Mouse (Mus musculus) stomach, embryonic 14.5 days (tissue): Measurements from ENCODE around the gene Olfr724. TPM values are rescaled to one million over a fixed set of nuclear protein-coding genes. Genes with fewer than 3 reads are reported as not detected.
"Not testable (repeated sequence)": the region's sequence is repeated elsewhere in the genome, so short reads cannot be mapped to it uniquely, and the experiment has no call there.

Source experiments
- ATAC-seq: fragments of 200-750 bp; cut with Nextera tagmentation; 2 replicates; pipeline ENCODE4 v1.8.0; 2017; ENCODE audit warnings: low read depth, moderate TSS enrichment; ENCODE audit not compliant: insufficient number of reproducible peaks, insufficient read depth, low FRiP score
- H3K27ac ChIP-seq: fragments of 300-500 bp; sonication (generic); 2 replicates; pipeline ENCODE4 v1.5.1; 2014; ENCODE audit warnings: mild to moderate bottlenecking, low read length, moderate library complexity, mixed read lengths
- H3K27me3 ChIP-seq: fragments of 300-500 bp; sonication (generic); 2 replicates; pipeline ENCODE4 v1.6.1; 2014; ENCODE audit warnings: low read length, control low read depth, mixed read lengths; ENCODE audit not compliant: control insufficient read depth, insufficient read depth
- H3K36me3 ChIP-seq: fragments of 300-500 bp; sonication (generic); 2 replicates; pipeline ENCODE4 v1.6.1; 2014; ENCODE audit warnings: mild to moderate bottlenecking, control low read depth, low read length, moderate library complexity, mixed read lengths; ENCODE audit not compliant: control insufficient read depth, insufficient read depth
- H3K4me1 ChIP-seq: fragments of 300-500 bp; sonication (generic); 2 replicates; pipeline ENCODE4 v1.6.1; 2014; ENCODE audit warnings: low read length, control low read depth, mixed read lengths; ENCODE audit not compliant: control insufficient read depth, insufficient read depth
- H3K4me2 ChIP-seq: fragments of 300-500 bp; sonication (generic); replicated peaks from 2 replicates; pipeline ENCODE4 v1.6.1; 2014; ENCODE audit warnings: low read depth, low read length, control low read depth
- H3K4me3 ChIP-seq: fragments of 300-500 bp; sonication (generic); 2 replicates; pipeline ENCODE4 v1.5.1; 2014; ENCODE audit warnings: low read depth, low read length, control low read depth
- H3K9ac ChIP-seq: fragments of 300-500 bp; sonication (generic); replicated peaks from 2 replicates; pipeline ENCODE4 v1.6.1; 2014; ENCODE audit warnings: low read depth, mild to moderate bottlenecking, control low read depth, low read length, moderate library complexity, mixed read lengths
- H3K9me3 ChIP-seq: fragments of 300-500 bp; sonication (generic); 2 replicates; pipeline ENCODE4 v1.6.1; 2016; ENCODE audit warnings: low read depth, low read length, control low read depth; ENCODE audit not compliant: control insufficient read depth
- WGBS: fragments of 180-500 bp; shearing (Covaris S2); extraction: QIAGEN DNeasy Blood & Tissue Kit; methylation state at CpG from one replicate; pipeline ENCODE4 v1.1.7; 2014; 5-methylcytosine and 5-hydroxymethylcytosine counted together
- polyA plus RNA-seq: library from polyadenylated mRNA; unstranded; fragments of >200 nt; fragmentation: Nextera tagmentation; extraction: Ambion mirVana; gene quantifications from 2 replicates; pipeline ENCODE4 v1.2.1, GENCODE M21; 2014

Gene Olfr724
- polyA plus RNA-seq: not detected in 2 replicates

DNA sequence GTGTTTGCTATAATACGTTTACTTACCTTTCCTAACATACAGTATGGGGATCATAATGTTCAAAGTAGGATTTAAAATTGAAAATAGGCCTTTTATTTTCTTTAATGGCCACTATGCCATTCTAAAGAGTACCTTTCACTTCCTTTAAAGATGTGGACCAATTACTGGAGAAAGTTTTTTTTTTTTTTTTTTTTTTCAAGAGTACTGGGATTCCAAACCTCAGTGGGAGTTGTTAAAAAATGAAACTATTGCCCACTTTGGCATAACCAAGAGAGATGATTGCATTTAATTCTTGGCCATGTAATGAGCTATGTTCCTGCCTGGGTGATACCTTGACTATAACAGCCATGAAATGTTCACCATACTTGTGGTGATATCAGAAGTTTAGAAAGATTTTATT is at the start of gene Olfr724:
Gene Olfr724, minus strand, starts transcription at position 101 of the 400 bp plus-strand sequence.
- H3K4me1 ChIP-seq, H3K27me3 ChIP-seq, ATAC-seq, H3K36me3 ChIP-seq, H3K9ac ChIP-seq, H3K27ac ChIP-seq, H3K9me3 ChIP-seq, H3K4me3 ChIP-seq, H3K4me2 ChIP-seq: not testable (repeated sequence)
- WGBS: 57% methylated on average over 1 of the region's 1 CpGs

DNA sequence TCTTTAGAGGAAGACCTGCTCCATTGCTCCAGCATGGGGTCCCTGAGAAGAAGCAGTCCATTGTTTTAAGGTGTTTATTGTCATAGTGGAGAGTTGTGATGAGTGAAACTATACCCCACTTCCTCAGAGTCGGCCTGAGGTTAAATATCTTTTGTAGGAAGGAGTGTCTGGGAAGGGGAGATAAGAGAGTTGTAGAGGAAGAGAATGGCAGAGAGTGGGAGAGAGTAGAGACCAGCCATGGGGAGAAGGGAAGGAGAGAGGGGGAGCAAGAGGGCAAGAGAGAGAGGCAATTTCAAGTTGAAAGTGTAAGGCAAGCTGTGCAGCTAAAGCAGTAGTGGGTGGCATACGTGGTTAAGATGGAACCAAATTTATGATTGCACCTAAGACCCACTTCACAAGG is 7.2 kb downstream of the Olfr724 start:
- Histone ChIP-seq H3K9ac (no peak overlapping the region), H3K4me3 (no peak overlapping the region), H3K4me2 (no peak overlapping the region), H3K36me3 (no peaks in the 10 kb centered on the region), H3K27me3 (no peaks in the 10 kb centered on the region), H3K9me3 (no peaks in the 10 kb centered on the region), H3K27ac (no peak overlapping the region), H3K4me1 (no peaks in the 10 kb centered on the region)
- 44% methylated on average over 2 of the region's 2 CpGs for WGBS
- ATAC-seq: no peak

- not testable (repeated sequence) for H3K9ac ChIP-seq, H3K27ac ChIP-seq, H3K27me3 ChIP-seq, H3K9me3 ChIP-seq, H3K4me3 ChIP-seq, ATAC-seq, H3K4me2 ChIP-seq, H3K36me3 ChIP-seq, H3K4me1 ChIP-seq
Observed at GRCm38 (mm10) chr14:49931687-49932086, 31.4 kb downstream of the Olfr724 start, which contains the start of gene Olfr723. Gene Olfr723, minus strand, starts transcription at chr14:49931787.

Other genes with a start within 250 kb of the Olfr724 start
- gene Armh4, start 179.9 kb downstream of the Olfr724 start, polyA plus RNA-seq: 22.3 and 23.1 TPM in 2 replicates
- gene Olfr722, start 61.3 kb downstream of the Olfr724 start, polyA plus RNA-seq: not detected in 2 replicates
- not detected in 2 replicates for gene Olfr723, start 31.5 kb downstream of the Olfr724 start, polyA plus RNA-seq
- not detected in 2 replicates for gene Olfr725, start 77.1 kb upstream of the Olfr724 start, polyA plus RNA-seq
- not detected in 2 replicates for gene Olfr726, start 127.7 kb upstream of the Olfr724 start, polyA plus RNA-seq
- not detected in 2 replicates for gene Olfr727, start 159.9 kb upstream of the Olfr724 start, polyA plus RNA-seq
- not detected in 2 replicates for gene Olfr728, start 179.4 kb upstream of the Olfr724 start, polyA plus RNA-seq
- gene Olfr729, start 189.6 kb upstream of the Olfr724 start, polyA plus RNA-seq: not detected in 2 replicates
- not detected in 2 replicates for gene Olfr730, start 224.9 kb upstream of the Olfr724 start, polyA plus RNA-seq